Mouse (Mus musculus): ENCODE measurements around the gene Amdhd2. TPM values are rescaled to one million over a fixed set of nuclear protein-coding genes. Genes with fewer than 3 reads are reported as not detected.

The Amdhd2 gene
- polyA plus RNA-seq (2015; fragmentation: Nextera tagmentation; extraction: Ambion mirVana) = 20.5 and 21.7 TPM in 2 replicates

DNA sequence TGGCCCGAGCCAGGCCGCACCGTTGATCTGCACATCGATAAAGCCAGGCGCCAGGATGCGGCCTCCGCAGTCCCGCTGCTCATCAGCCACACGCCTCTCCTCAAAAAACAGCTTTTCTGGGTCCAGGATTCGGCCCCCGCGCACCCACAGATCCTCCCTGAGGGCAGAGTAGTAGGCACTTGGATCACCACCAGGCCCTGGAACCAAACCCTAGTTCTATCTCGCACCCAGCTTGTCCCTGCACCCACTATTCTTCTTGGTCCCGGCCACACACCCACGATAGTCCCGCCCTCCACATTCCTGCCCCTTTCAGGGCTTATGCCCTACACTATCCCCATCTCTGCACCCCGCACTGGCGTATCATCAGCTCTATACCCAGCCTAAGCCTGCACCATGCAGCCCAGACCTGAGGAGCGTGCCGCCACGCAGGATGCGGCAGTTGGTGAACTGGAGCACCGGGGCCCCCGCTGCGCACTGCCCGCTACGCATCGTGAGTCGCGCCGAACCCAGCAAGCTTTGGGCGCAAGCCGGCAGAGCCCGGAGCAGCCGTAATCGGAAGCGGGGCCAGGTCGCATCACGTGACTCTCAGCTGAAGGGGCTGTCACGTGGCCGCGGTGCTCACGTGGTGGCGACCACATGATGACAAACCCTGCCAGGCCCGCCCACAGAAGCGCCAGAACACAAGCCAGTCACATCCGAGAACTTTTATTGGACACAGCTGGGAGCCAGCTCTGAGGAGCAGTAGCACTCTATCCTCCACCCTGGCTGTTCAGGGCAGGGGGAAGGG lies at the start of gene Amdhd2:
TSS of gene Amdhd2 (minus strand) at position 591 of the 787 bp plus-strand sequence.
- peak within 1 kb of the TSS; percentile 94 for H3K4me2 ChIP-seq (replicated peaks; ENCODE audit: low read depth)
- peak; percentile 84 for ATAC-seq (ENCODE audit: low FRiP score, low TSS enrichment)
- H3K27me3 ChIP-seq (ENCODE audit: control insufficient read depth, insufficient read depth, low read length) = no peaks in the 10 kb centered on the region
- H3K4me1 ChIP-seq (replicated peaks; ENCODE audit: control insufficient read depth, insufficient read depth) = no peaks in the 10 kb centered on the region; the same call in none of the 2 replicates
- peak within 1 kb of the TSS; percentile 89 for H3K27ac ChIP-seq (replicated peaks)
- TF ChIP-seq CTCF (IDR thresholded peaks at IDR 0.05; ENCODE audit: low read depth) = 0 out of 2 replicates have a peak, but pooled peaks have one; percentile 6
- peak; percentile 90 for TF ChIP-seq EP300 (optimal IDR thresholded peaks at IDR 0.05)
- H3K9ac ChIP-seq (ENCODE audit: low read length) = peak within 1 kb of the TSS; percentile 74
- H3K9me3 ChIP-seq (ENCODE audit: control insufficient read depth, low read length) = no peaks in the 10 kb centered on the region
- WGBS = under 1% methylated on average over 47 of the region's 47 CpGs
- H3K36me3 ChIP-seq (ENCODE audit: control insufficient read depth, insufficient read depth, low read length) = 0 out of 2 replicates have a peak, but pooled peaks cover 4% of the 10 kb centered on the region
- peak; percentile 97 for DNase-seq (ENCODE audit: low spot score)
- peak within 1 kb of the TSS; percentile 63 for H3K4me3 ChIP-seq (ENCODE audit: low read depth, low read length)

DNA sequence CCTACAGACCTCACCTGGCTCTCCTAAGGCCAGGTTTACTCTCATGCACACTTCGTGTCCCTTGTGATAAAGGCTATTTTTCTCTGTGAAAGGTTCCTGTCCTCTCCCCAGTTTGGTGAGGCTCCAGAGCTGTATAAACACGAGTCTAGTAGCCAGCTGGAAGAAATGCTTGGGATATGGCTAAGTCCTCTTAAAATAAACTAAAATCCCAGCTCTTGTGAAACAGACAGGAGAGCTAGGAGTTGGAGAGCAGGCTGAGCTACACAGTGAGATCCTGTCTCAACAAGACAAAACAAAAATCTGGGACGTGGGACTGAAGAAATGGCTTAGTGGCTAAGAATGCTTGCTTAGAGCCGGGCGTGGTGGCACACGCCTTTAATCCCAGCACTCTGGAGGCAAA lies 49.6 kb upstream of the Amdhd2 start:
- Histone ChIP-seq H3K9ac (ENCODE audit: low read length) (no peak overlapping the region), H3K4me3 (ENCODE audit: low read depth, low read length) (no peak overlapping the region), H3K9me3 (ENCODE audit: control insufficient read depth, low read length) (no peaks in the 10 kb centered on the region), H3K4me1 (replicated peaks; ENCODE audit: control insufficient read depth, insufficient read depth) (peaks cover 19% of the 10 kb centered on the region), H3K4me2 (replicated peaks; ENCODE audit: low read depth) (no peak overlapping the region), H3K27ac (replicated peaks) (peak overlapping the region; percentile 85), H3K36me3 (ENCODE audit: control insufficient read depth, insufficient read depth, low read length) (no peaks in the 10 kb centered on the region), H3K27me3 (ENCODE audit: control insufficient read depth, insufficient read depth, low read length) (peaks cover 3% of the 10 kb centered on the region; the same call in 1 of the 2 replicates)
- WGBS = 25% methylated on average over 6 of the region's 6 CpGs
- no peak; the same call in 1 of the 2 replicates for ATAC-seq (ENCODE audit: low FRiP score, low TSS enrichment)
- TF ChIP-seq CTCF (IDR thresholded peaks at IDR 0.05; ENCODE audit: low read depth) (no peak), EP300 (optimal IDR thresholded peaks at IDR 0.05) (no peak)
- DNase-seq (ENCODE audit: low spot score) = no peak

DNA sequence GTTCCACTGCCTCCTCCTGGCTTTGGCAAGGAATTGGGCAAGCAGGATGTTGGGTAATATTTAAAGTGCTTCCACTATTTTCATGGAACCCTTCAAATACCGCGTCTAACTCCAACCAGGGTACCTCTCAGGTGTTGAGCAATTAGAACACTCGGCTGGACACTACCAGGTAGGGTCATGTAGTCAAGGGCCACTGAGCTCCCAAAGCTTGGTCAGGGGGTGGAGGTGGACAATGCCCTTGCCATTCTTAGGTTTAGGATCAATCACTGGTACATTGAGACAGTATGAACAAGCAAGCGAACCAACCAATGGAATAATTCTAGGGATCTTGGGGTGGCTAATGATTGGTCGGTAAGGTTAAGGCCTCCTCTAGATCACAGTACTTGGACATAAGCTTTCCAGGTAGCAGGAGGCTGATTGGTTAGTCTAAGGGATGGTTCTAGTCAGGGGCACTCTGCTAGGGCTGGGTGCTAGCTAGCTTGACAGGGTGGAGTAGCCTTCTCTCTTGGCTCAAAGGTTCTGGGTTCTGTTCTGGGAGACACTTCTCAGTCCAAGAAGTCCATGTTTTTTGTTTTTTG lies 49.0 kb upstream of the Amdhd2 start:
- no peaks in the 10 kb centered on the region for H3K36me3 ChIP-seq (ENCODE audit: control insufficient read depth, insufficient read depth, low read length)
- peak; percentile 51 for TF ChIP-seq CTCF (IDR thresholded peaks at IDR 0.05; ENCODE audit: low read depth)
- TF ChIP-seq EP300 (optimal IDR thresholded peaks at IDR 0.05) = no peak
- peaks cover 19% of the 10 kb centered on the region for H3K4me1 ChIP-seq (replicated peaks; ENCODE audit: control insufficient read depth, insufficient read depth)
- DNase-seq (ENCODE audit: low spot score) (no peak), ATAC-seq (ENCODE audit: low FRiP score, low TSS enrichment) (no peak)
- peak overlapping the region; percentile 34; the same call in 1 of the 2 replicates for H3K4me3 ChIP-seq (ENCODE audit: low read depth, low read length)
- peaks cover 3% of the 10 kb centered on the region; the same call in 1 of the 2 replicates for H3K27me3 ChIP-seq (ENCODE audit: control insufficient read depth, insufficient read depth, low read length)
- WGBS = 40% methylated on average over 5 of the region's 5 CpGs
- H3K4me2 ChIP-seq (replicated peaks; ENCODE audit: low read depth) = peak overlapping the region; percentile 69
- peak overlapping the region; percentile 85 for H3K27ac ChIP-seq (replicated peaks)
- H3K9me3 ChIP-seq (ENCODE audit: control insufficient read depth, low read length) = no peaks in the 10 kb centered on the region
- no peak overlapping the region for H3K9ac ChIP-seq (ENCODE audit: low read length)

DNA sequence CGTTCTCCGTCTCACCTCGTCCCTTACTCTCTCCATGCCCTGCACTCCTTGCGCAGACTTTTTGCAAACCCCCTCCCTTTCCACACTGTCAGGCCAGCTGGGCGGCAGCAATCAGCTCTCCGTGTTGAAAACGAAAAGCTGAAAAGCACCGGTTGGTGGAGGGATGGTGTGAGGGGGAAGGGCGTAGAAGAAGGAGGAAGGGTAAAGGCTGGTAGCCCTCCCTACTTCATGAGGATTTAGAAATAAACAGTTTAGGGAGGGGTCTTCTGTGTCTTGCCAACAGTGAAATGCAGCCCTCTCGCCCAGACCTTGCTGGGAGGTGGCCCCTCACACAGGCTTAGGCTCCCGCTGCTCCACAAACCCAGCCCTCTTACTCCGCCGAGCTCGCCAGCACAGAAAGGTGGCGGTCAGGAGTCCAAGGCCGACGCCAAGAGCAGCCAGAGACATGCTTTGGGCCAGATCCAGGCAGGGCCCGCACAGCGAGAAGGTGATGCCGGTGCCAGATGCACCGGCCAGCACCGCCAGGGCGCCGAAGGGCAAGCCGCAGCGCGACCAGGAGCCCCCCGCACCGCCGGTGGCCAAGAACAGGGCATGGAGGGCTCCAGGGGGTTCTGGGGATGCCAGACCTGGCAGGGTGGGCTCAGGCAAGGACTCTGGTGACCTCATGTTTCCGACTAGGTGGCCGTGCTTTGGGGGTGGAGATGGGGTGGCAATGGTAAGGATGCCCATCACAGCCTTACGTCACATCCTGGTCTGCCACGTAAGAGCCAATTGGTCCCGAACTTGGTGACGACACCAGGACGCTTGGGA lies 48.3 kb upstream of the Amdhd2 start:
- DNase-seq (ENCODE audit: low spot score) = peak; percentile 48
- Histone ChIP-seq H3K9me3 (ENCODE audit: control insufficient read depth, low read length) (no peaks in the 10 kb centered on the region), H3K4me3 (ENCODE audit: low read depth, low read length) (peak overlapping the region; percentile 34), H3K4me1 (replicated peaks; ENCODE audit: control insufficient read depth, insufficient read depth) (peaks cover 19% of the 10 kb centered on the region), H3K27ac (replicated peaks) (peak overlapping the region; percentile 85), H3K36me3 (ENCODE audit: control insufficient read depth, insufficient read depth, low read length) (no peaks in the 10 kb centered on the region), H3K4me2 (replicated peaks; ENCODE audit: low read depth) (peak overlapping the region; percentile 69), H3K27me3 (ENCODE audit: control insufficient read depth, insufficient read depth, low read length) (peaks cover 3% of the 10 kb centered on the region; the same call in 1 of the 2 replicates), H3K9ac (ENCODE audit: low read length) (peak overlapping the region; percentile 48; the same call in 1 of the 2 replicates)
- 6% methylated on average over 37 of the region's 37 CpGs for WGBS
- ATAC-seq (ENCODE audit: low FRiP score, low TSS enrichment) = peak; percentile 12; the same call in 1 of the 2 replicates
- 0 out of 2 replicates have a peak, but pooled peaks have one; percentile 12 for TF ChIP-seq CTCF (IDR thresholded peaks at IDR 0.05; ENCODE audit: low read depth)
- no peak for TF ChIP-seq EP300 (optimal IDR thresholded peaks at IDR 0.05)

- H3K9ac ChIP-seq (ENCODE audit: low read length) = no peak overlapping the region
- no peaks in the 10 kb centered on the region for H3K36me3 ChIP-seq (ENCODE audit: control insufficient read depth, insufficient read depth, low read length)
- H3K27me3 ChIP-seq (ENCODE audit: control insufficient read depth, insufficient read depth, low read length) = peaks cover 3% of the 10 kb centered on the region; the same call in 1 of the 2 replicates
- TF ChIP-seq EP300 (optimal IDR thresholded peaks at IDR 0.05) = no peak
- TF ChIP-seq CTCF (IDR thresholded peaks at IDR 0.05; ENCODE audit: low read depth) = no peak
- WGBS = 79% methylated on average over 3 of the region's 3 CpGs
- H3K9me3 ChIP-seq (ENCODE audit: control insufficient read depth, low read length) = no peaks in the 10 kb centered on the region
- ATAC-seq (ENCODE audit: low FRiP score, low TSS enrichment) (no peak), DNase-seq (ENCODE audit: low spot score) (no peak)
- no peak overlapping the region for H3K4me3 ChIP-seq (ENCODE audit: low read depth, low read length)
- peak overlapping the region; percentile 85; the same call in 1 of the 2 replicates for H3K27ac ChIP-seq (replicated peaks)
- peaks cover 24% of the 10 kb centered on the region for H3K4me1 ChIP-seq (replicated peaks; ENCODE audit: control insufficient read depth, insufficient read depth)
- H3K4me2 ChIP-seq (replicated peaks; ENCODE audit: low read depth) = no peak overlapping the region
Measured at GRCm38 (mm10) chr17:24210591-24210990, 47.0 kb upstream of the Amdhd2 start.
